Mouse (Mus musculus): ENCODE measurements around the gene Ptpn3. TPM values are rescaled to one million over a fixed set of nuclear protein-coding genes. Genes with fewer than 3 reads are reported as not detected.
A peak's percentile ranks its signal among the peaks of the same experiment; 100 is the strongest.

Gene Ptpn3
- total and polyA plus RNA-seq, 3 experiments, result 10.7 to 41.5 (median 32.4) TPM

DNA sequence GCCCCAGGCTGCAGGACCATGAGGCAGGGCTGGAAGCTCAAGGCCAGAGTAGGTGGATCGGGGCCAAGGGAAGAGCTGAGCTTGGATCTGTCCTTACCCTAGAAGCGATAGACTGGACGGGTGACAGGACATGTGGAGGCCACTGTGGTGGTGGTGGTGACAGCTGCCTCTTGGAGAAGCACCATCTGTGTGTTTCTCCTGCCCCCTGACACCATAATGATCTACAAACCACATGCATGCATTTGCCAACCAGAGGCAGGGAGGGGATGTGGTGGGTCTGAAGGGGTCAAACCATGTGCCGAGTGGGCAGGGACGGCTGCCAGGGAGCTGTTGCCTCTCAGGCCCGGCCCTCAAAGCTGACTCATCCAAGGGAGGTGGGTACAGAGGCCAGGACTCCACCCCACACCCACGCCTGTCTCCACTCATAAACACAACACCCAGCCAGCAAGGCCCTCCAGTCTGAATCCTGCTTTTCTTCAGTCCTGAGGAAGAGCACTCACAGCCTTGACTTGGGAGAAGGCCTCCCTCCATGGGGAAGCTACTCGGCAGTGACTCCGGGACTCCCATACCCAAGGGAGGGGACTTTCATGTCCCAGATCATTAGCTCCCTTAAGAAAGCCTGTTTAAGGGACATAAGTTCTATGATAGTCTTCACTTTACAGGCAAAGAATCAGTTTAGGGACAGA is 6.5 kb downstream of the Ptpn3 start:
- Histone ChIP-seq H3K4me1 (ENCODE audit: control insufficient read depth, insufficient read depth, low read length) (peaks cover 11% of the 10 kb centered on the region), H3K36me3 (ENCODE audit: control insufficient read depth, insufficient read depth, low read length) (no peaks in the 10 kb centered on the region), H3K79me2 (replicated peaks; ENCODE audit: control insufficient read depth, insufficient read depth, low read length) (no peaks in the 10 kb centered on the region), H3K9ac (ENCODE audit: low read depth, low read length) (no peak overlapping the region), H3K27ac (peak overlapping the region; percentile 74), H3K4me3 (no peak overlapping the region), H3K27me3 (ENCODE audit: control insufficient read depth, insufficient read depth, low read length) (no peaks in the 10 kb centered on the region)
- intact Hi-C loops (cut with DNase I), result no loop called here
- TF ChIP-seq EP300 (IDR thresholded peaks at IDR 0.05; ENCODE audit: insufficient read depth, low read depth, low read length) (0 out of 2 replicates have a peak, but pooled peaks have one; percentile 25), CTCF (IDR thresholded peaks at IDR 0.05) (no peak), POLR2A (IDR thresholded peaks at IDR 0.05; ENCODE audit: insufficient read depth, low read depth, low read length) (peak; percentile 53; the same call in 1 of the 2 replicates)
- peak; percentile 80 to 87 for DNase-seq
- WGBS, result 27% methylated on average over 9 of the region's 9 CpGs

DNA sequence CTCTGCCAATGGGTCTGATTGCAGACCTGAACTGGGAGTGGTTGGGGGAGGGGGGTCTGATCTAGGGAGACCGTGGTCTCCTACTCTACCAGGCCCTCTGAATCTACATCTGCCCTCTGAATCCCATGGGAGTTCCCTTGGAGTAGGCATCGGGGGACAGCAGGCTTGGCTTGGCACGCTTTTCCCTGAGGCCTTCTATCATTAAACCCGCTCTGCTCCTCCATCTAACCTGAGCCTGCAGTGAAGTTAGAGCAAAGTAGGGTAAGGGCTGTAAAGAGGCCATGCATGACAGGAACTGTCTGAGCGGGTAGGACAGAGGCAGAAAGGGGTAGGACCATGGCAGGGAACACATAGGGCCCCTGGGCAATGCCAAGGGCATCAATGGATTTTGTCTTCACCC is 9.0 kb downstream of the Ptpn3 start:
- H3K27me3 ChIP-seq (ENCODE audit: control insufficient read depth, insufficient read depth, low read length), result no peaks in the 10 kb centered on the region
- H3K27ac ChIP-seq, result no peak overlapping the region
- TF ChIP-seq POLR2A (IDR thresholded peaks at IDR 0.05; ENCODE audit: insufficient read depth, low read depth, low read length) (no peak), EP300 (IDR thresholded peaks at IDR 0.05; ENCODE audit: insufficient read depth, low read depth, low read length) (no peak), CTCF (IDR thresholded peaks at IDR 0.05) (no peak)
- H3K36me3 ChIP-seq (ENCODE audit: control insufficient read depth, insufficient read depth, low read length), result no peaks in the 10 kb centered on the region
- H3K4me3 ChIP-seq, result no peak overlapping the region
- no peaks in the 10 kb centered on the region for H3K79me2 ChIP-seq (replicated peaks; ENCODE audit: control insufficient read depth, insufficient read depth, low read length)
- intact Hi-C loops (cut with DNase I), result no loop called here
- no peak for DNase-seq
- WGBS, result 83% methylated on average over 5 of the region's 5 CpGs
- peaks cover 10% of the 10 kb centered on the region for H3K4me1 ChIP-seq (ENCODE audit: control insufficient read depth, insufficient read depth, low read length)
- no peak overlapping the region for H3K9ac ChIP-seq (ENCODE audit: low read depth, low read length)

DNA sequence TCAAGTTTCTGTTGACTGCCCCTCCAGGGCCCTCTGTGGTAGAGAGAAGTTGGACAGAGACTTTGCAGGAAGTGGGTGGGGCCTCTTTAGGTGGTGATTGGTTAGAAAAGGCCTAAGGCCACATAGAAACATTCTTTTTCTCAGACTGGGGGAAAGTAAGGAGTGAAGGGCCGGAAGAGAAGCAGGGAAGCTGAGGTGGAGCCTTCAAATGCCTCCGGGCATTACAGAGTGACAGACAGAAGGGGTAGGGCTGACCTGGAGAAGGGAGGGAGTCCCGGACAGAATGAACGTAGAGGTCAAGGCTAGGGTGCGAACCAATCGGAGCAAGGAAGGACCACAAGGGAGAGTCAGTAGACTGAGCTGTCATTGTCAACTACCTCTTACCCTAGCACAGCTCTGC is 11.6 kb downstream of the Ptpn3 start:
- H3K4me3 ChIP-seq, result no peak overlapping the region
- 85% methylated on average over 6 of the region's 6 CpGs for WGBS
- H3K27ac ChIP-seq, result no peak overlapping the region
- no peak for DNase-seq
- TF ChIP-seq POLR2A (IDR thresholded peaks at IDR 0.05; ENCODE audit: insufficient read depth, low read depth, low read length) (no peak), CTCF (IDR thresholded peaks at IDR 0.05) (no peak), EP300 (IDR thresholded peaks at IDR 0.05; ENCODE audit: insufficient read depth, low read depth, low read length) (no peak)
- H3K79me2 ChIP-seq (replicated peaks; ENCODE audit: control insufficient read depth, insufficient read depth, low read length), result no peaks in the 10 kb centered on the region
- no peaks in the 10 kb centered on the region for H3K36me3 ChIP-seq (ENCODE audit: control insufficient read depth, insufficient read depth, low read length)
- no peaks in the 10 kb centered on the region for H3K27me3 ChIP-seq (ENCODE audit: control insufficient read depth, insufficient read depth, low read length)
- intact Hi-C loops (cut with DNase I), result no loop called here
- H3K4me1 ChIP-seq (ENCODE audit: control insufficient read depth, insufficient read depth, low read length), result peaks cover 5% of the 10 kb centered on the region
- no peak overlapping the region for H3K9ac ChIP-seq (ENCODE audit: low read depth, low read length)

DNA sequence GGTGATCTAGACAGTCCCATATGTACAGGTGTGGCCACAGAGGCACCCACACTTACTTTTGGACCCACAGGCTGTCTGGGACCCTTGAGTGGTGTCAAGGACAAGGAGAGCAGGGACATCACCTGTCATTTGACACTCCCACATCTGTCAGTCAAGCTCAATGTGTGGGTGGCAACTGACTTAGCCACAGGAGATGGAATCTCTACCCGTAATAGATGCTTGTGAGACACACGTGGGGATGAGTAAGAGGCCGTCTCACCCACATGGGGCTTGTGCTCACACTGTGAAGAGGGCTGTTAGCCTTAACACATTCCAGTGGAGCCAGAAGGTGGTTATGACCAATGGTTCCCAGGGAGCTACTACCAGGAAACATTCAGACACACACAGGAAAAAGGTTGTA is 13.8 kb downstream of the Ptpn3 start:
- Histone ChIP-seq H3K79me2 (replicated peaks; ENCODE audit: control insufficient read depth, insufficient read depth, low read length) (no peaks in the 10 kb centered on the region), H3K4me3 (no peak overlapping the region), H3K27ac (no peak overlapping the region), H3K4me1 (ENCODE audit: control insufficient read depth, insufficient read depth, low read length) (no peaks in the 10 kb centered on the region), H3K36me3 (ENCODE audit: control insufficient read depth, insufficient read depth, low read length) (no peaks in the 10 kb centered on the region), H3K27me3 (ENCODE audit: control insufficient read depth, insufficient read depth, low read length) (no peaks in the 10 kb centered on the region), H3K9ac (ENCODE audit: low read depth, low read length) (no peak overlapping the region)
- DNase-seq, result no peak
- WGBS, result 88% methylated on average over 3 of the region's 3 CpGs
- no peak for TF ChIP-seq POLR2A (IDR thresholded peaks at IDR 0.05; ENCODE audit: insufficient read depth, low read depth, low read length)
- TF ChIP-seq EP300 (IDR thresholded peaks at IDR 0.05; ENCODE audit: insufficient read depth, low read depth, low read length), result no peak
- intact Hi-C loops (cut with DNase I), result no loop called here

DNA sequence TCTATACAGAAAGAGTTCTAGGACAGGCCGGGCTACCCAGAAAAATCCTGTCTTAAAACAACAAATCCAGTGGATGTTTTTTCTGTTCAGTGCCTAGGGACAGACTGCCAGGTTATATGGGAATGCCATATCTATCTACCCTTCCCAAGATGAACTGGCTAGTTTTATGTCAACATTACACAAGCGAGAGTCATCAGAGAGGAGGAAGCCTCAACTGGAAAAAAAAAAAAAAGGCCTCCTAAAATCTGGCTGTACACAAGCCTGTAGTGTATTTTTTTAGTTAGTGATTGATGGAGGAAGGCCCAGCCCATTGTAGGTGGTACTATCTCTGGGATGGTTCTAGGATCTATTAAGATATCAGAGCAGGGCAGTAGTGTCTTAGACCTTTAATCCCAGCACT is 16.4 kb downstream of the Ptpn3 start:
- Histone ChIP-seq H3K4me3 (no peak overlapping the region), H3K27ac (no peak overlapping the region), H3K9ac (ENCODE audit: low read depth, low read length) (no peak overlapping the region), H3K4me1 (ENCODE audit: control insufficient read depth, insufficient read depth, low read length) (peaks cover 5% of the 10 kb centered on the region), H3K27me3 (ENCODE audit: control insufficient read depth, insufficient read depth, low read length) (no peaks in the 10 kb centered on the region), H3K36me3 (ENCODE audit: control insufficient read depth, insufficient read depth, low read length) (no peaks in the 10 kb centered on the region), H3K79me2 (replicated peaks; ENCODE audit: control insufficient read depth, insufficient read depth, low read length) (no peaks in the 10 kb centered on the region)
- 74% methylated on average over 2 of the region's 2 CpGs for WGBS
- no peak for DNase-seq
- intact Hi-C loops (cut with DNase I), result no loop called here
- no peak for TF ChIP-seq POLR2A (IDR thresholded peaks at IDR 0.05; ENCODE audit: insufficient read depth, low read depth, low read length)
- TF ChIP-seq CTCF (IDR thresholded peaks at IDR 0.05), result no peak
- TF ChIP-seq EP300 (IDR thresholded peaks at IDR 0.05; ENCODE audit: insufficient read depth, low read depth, low read length), result no peak

DNA sequence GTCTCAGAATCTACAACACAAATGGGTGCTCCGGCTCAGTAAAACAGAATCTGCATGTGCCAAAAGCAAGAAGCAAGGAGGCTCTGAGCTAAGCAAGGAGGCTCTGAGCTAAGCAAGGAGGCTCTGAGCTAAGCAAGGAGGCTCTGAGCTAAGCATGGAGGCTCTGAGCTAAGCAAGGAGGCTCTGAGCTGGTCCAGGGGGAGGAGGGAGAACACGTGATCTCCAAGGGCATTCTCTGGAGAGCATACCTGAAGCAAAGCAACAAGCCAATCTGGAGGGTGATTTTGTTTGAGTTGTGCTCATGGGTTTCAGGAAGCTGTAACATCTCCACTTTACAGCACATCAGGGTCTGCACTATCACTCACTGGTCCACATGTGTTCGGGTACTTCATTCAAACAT is 18.4 kb downstream of the Ptpn3 start:
- Histone ChIP-seq H3K4me1 (ENCODE audit: control insufficient read depth, insufficient read depth, low read length) (peaks cover 8% of the 10 kb centered on the region), H3K27ac (no peak overlapping the region), H3K36me3 (ENCODE audit: control insufficient read depth, insufficient read depth, low read length) (no peaks in the 10 kb centered on the region), H3K79me2 (replicated peaks; ENCODE audit: control insufficient read depth, insufficient read depth, low read length) (no peaks in the 10 kb centered on the region), H3K4me3 (no peak overlapping the region), H3K27me3 (ENCODE audit: control insufficient read depth, insufficient read depth, low read length) (no peaks in the 10 kb centered on the region), H3K9ac (ENCODE audit: low read depth, low read length) (no peak overlapping the region)
- intact Hi-C loops (cut with DNase I), result no loop called here
- no peak for DNase-seq
- 62% methylated on average over 3 of the region's 3 CpGs for WGBS
- no peak for TF ChIP-seq EP300 (IDR thresholded peaks at IDR 0.05; ENCODE audit: insufficient read depth, low read depth, low read length)
